Mouse (Mus musculus): Measurements from ENCODE around the gene Procr. TPM values are rescaled to one million over a fixed set of nuclear protein-coding genes. Genes with fewer than 3 reads are reported as not detected.
"Not testable (repeated sequence)": the region's sequence is repeated elsewhere in the genome, so short reads cannot be mapped to it uniquely, and the experiment has no call there.

The Procr gene
- 1 to 10 TPM; 2.3 to 3.0 TPM for total RNA-seq (2021)

GRCm38 (mm10) chr2:155751014-155751786 lies at the start of gene Procr:
Gene Procr, plus strand, starts transcription at chr2:155751117.
- intact Hi-C loops (cut with DNase I): no loop called here
- DNase-seq (ENCODE audit: extremely low spot score in 1 of 2, low spot score in 2 of 2): peak in 1 of 2 experiments; percentile 67

- no peak for DNase-seq (ENCODE audit: extremely low spot score in 1 of 2, low spot score in 2 of 2)
- intact Hi-C loops (cut with DNase I): no loop called here
Measured at GRCm38 (mm10) chr2:155701399-155701919, 49.5 kb upstream of the Procr start.

- intact Hi-C loops (cut with DNase I): no loop called here
Measured at GRCm38 (mm10) chr2:155703630-155704029, 47.3 kb upstream of the Procr start.

GRCm38 (mm10) chr2:155707251-155707650 lies 43.7 kb upstream of the Procr start:
- intact Hi-C loops (cut with DNase I): no loop called here
- DNase-seq (ENCODE audit: extremely low spot score in 1 of 2, low spot score in 2 of 2): peak; percentile 58 to 62

More at GRCm38 (mm10) chr2:155703630-155704029, 47.3 kb upstream of the Procr start:
- no peak for DNase-seq (ENCODE audit: extremely low spot score in 1 of 2, low spot score in 2 of 2)

GRCm38 (mm10) chr2:155710557-155710956 lies 40.4 kb upstream of the Procr start:
- intact Hi-C loops (cut with DNase I): no loop called here

GRCm38 (mm10) chr2:155717082-155717990 lies 33.6 kb upstream of the Procr start:
- no peak for DNase-seq (ENCODE audit: extremely low spot score in 1 of 2, low spot score in 2 of 2)
- intact Hi-C loops (cut with DNase I): no loop called here

More at GRCm38 (mm10) chr2:155710557-155710956, 40.4 kb upstream of the Procr start:
- DNase-seq (ENCODE audit: extremely low spot score in 1 of 2, low spot score in 2 of 2): no peak

GRCm38 (mm10) chr2:155720585-155720984 lies 30.3 kb upstream of the Procr start:
- intact Hi-C loops (cut with DNase I): no loop called here
- no peak for DNase-seq (ENCODE audit: extremely low spot score in 1 of 2, low spot score in 2 of 2)

- DNase-seq (ENCODE audit: extremely low spot score in 1 of 2, low spot score in 2 of 2): no peak
Measured at GRCm38 (mm10) chr2:155724036-155724435, 26.9 kb upstream of the Procr start.

GRCm38 (mm10) chr2:155724526-155724925 lies 26.4 kb upstream of the Procr start:
- intact Hi-C loops (cut with DNase I): no loop called here
- DNase-seq (ENCODE audit: extremely low spot score in 1 of 2, low spot score in 2 of 2): no peak

More at GRCm38 (mm10) chr2:155724036-155724435, 26.9 kb upstream of the Procr start:
- intact Hi-C loops (cut with DNase I): no loop called here

- intact Hi-C loops (cut with DNase I): no loop called here
- no peak for DNase-seq (ENCODE audit: extremely low spot score in 1 of 2, low spot score in 2 of 2)
Measured at GRCm38 (mm10) chr2:155726302-155726701, 24.6 kb upstream of the Procr start.

GRCm38 (mm10) chr2:155727764-155728395 lies 23.0 kb upstream of the Procr start:
- DNase-seq (ENCODE audit: extremely low spot score in 1 of 2, low spot score in 2 of 2): no peak
- intact Hi-C loops (cut with DNase I): no loop called here

GRCm38 (mm10) chr2:155728742-155729141 lies 22.2 kb upstream of the Procr start:
- intact Hi-C loops (cut with DNase I): no loop called here
- no peak for DNase-seq (ENCODE audit: extremely low spot score in 1 of 2, low spot score in 2 of 2)

GRCm38 (mm10) chr2:155729158-155729645 lies 21.7 kb upstream of the Procr start, which contains the start of gene Edem2:
Gene Edem2, minus strand, starts transcription at chr2:155729475.
- peak; percentile 90 to 93 for DNase-seq (ENCODE audit: extremely low spot score in 1 of 2, low spot score in 2 of 2)
- intact Hi-C loops (cut with DNase I): no loop called here

- intact Hi-C loops (cut with DNase I): no loop called here
- DNase-seq (ENCODE audit: extremely low spot score in 1 of 2, low spot score in 2 of 2): no peak
Measured at GRCm38 (mm10) chr2:155735080-155735479, 15.8 kb upstream of the Procr start.

- not testable (repeated sequence) for DNase-seq (ENCODE audit: extremely low spot score in 1 of 2, low spot score in 2 of 2)
Measured at GRCm38 (mm10) chr2:155735766-155736165, 15.2 kb upstream of the Procr start, which contains the start of gene Gm17581. Gene Gm17581, minus strand, starts transcription at chr2:155735866.

GRCm38 (mm10) chr2:155736936-155737335 lies 14.0 kb upstream of the Procr start:
- DNase-seq (ENCODE audit: extremely low spot score in 1 of 2, low spot score in 2 of 2): no peak
- intact Hi-C loops (cut with DNase I): no loop called here

More at GRCm38 (mm10) chr2:155735766-155736165, 15.2 kb upstream of the Procr start, which contains the start of gene Gm17581:
- intact Hi-C loops (cut with DNase I): not testable (repeated sequence)

- intact Hi-C loops (cut with DNase I): no loop called here
- DNase-seq (ENCODE audit: extremely low spot score in 1 of 2, low spot score in 2 of 2): no peak
Measured at GRCm38 (mm10) chr2:155737803-155738202, 13.1 kb upstream of the Procr start.

- no peak for DNase-seq (ENCODE audit: extremely low spot score in 1 of 2, low spot score in 2 of 2)
- intact Hi-C loops (cut with DNase I): no loop called here
Measured at GRCm38 (mm10) chr2:155742211-155742610, 8.7 kb upstream of the Procr start.
